Mouse (Mus musculus) stomach, embryonic 15.5 days (tissue): ENCODE measurements around the gene Ofcc1. TPM values are rescaled to one million over a fixed set of nuclear protein-coding genes. Genes with fewer than 3 reads are reported as not detected.
A peak's percentile ranks its signal among the peaks of the same experiment; 100 is the strongest.

Source experiments
- ATAC-seq: fragments of 200-750 bp; cut with Nextera tagmentation; 2 replicates; pipeline ENCODE4 v1.8.0; 2017; ENCODE audit warnings: low read depth, moderate number of reproducible peaks, moderate TSS enrichment; ENCODE audit not compliant: insufficient read depth, low FRiP score
- H3K27ac ChIP-seq: fragments of 300-500 bp; sonication (generic); 2 replicates; pipeline ENCODE4 v1.5.1; 2015; ENCODE audit warnings: mild to moderate bottlenecking, inconsistent platforms
- H3K27me3 ChIP-seq: fragments of 300-500 bp; sonication (generic); replicated peaks from 2 replicates; pipeline ENCODE4 v1.6.1; 2015; ENCODE audit warnings: inconsistent platforms
- H3K36me3 ChIP-seq: fragments of 300-500 bp; sonication (generic); 2 replicates; pipeline ENCODE4 v1.6.1; 2015; ENCODE audit warnings: inconsistent platforms
- H3K4me1 ChIP-seq: fragments of 300-500 bp; sonication (generic); 2 replicates; pipeline ENCODE4 v1.6.1; 2015; ENCODE audit warnings: inconsistent platforms
- H3K4me2 ChIP-seq: fragments of 300-500 bp; sonication (generic); 2 replicates; pipeline ENCODE4 v1.6.1; 2015; ENCODE audit warnings: mild to moderate bottlenecking, inconsistent platforms
- H3K4me3 ChIP-seq: fragments of 300-500 bp; sonication (generic); replicated peaks from 2 replicates; pipeline ENCODE4 v1.5.1; 2015; ENCODE audit warnings: inconsistent platforms
- H3K9ac ChIP-seq: fragments of 300-500 bp; sonication (generic); 2 replicates; pipeline ENCODE4 v1.6.1; 2015; ENCODE audit warnings: inconsistent platforms
- H3K9me3 ChIP-seq: fragments of 300-500 bp; sonication (generic); 2 replicates; pipeline ENCODE4 v1.6.1; 2016; ENCODE audit warnings: inconsistent platforms
- WGBS: fragments of 180-500 bp; shearing (Covaris S2); methylation state at CpG from one replicate; pipeline ENCODE4 v1.1.7; 2015; 5-methylcytosine and 5-hydroxymethylcytosine counted together
- polyA plus RNA-seq: library from polyadenylated mRNA; unstranded; fragments of >200 nt; fragmentation: Nextera tagmentation; extraction: Ambion mirVana; gene quantifications from 2 replicates; pipeline ENCODE4 v1.2.1, GENCODE M21; 2015

Ofcc1 gene
- polyA plus RNA-seq, 1 experiment from 2014 or later: not detected

DNA sequence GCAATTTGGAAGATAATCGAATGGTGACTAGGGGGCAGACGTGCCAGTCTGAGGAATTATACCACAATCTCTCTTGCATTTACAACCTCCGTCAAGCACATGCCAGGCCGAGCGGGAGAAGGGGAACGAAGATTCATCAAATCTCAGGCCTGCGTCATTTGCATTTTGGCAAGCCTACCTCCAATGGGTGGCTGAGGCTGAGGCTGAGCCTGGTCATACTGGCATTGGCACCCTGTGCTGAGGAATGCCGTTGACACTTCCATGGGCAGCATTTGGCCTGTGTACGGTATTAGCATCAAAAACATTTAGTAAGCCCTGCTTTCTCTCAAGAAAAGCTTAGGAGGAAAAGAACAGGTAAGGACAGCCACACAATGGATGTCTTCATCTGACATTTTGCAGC lies 152.9 kb downstream of the Ofcc1 start:
- H3K4me3 ChIP-seq: no peak overlapping the region

DNA sequence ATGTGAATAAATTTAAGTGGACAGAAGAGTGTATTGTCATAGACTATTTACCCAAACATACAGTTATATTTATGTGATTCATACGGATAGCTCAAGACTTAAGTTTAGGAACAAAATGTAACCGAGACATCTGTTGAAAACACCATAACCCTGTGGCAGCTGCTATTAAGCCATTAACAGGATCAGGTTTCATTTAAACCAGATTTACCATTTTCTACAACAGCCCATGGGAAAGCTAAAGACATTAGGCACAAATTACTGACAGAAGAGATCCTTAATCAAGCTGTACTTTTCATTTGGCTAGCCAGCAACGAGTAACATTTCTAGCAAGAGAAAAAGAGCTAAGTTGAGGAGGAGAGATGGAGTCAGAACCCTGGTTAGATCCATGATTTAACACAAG lies 179.5 kb downstream of the Ofcc1 start:
- Histone ChIP-seq H3K36me3 (no peaks in the 10 kb centered on the region), H3K4me1 (no peaks in the 10 kb centered on the region), H3K4me3 (no peak overlapping the region), H3K27ac (no peak overlapping the region), H3K9me3 (no peaks in the 10 kb centered on the region), H3K27me3 (no peaks in the 10 kb centered on the region), H3K4me2 (no peak overlapping the region), H3K9ac (no peak overlapping the region)
- no peak for ATAC-seq
- 60% methylated on average over 3 of the region's 3 CpGs for WGBS

More for the DNA sequence above, 152.9 kb downstream of the Ofcc1 start:
- ATAC-seq: no peak
- no peak overlapping the region for H3K4me2 ChIP-seq
- H3K9ac ChIP-seq: no peak overlapping the region
- H3K36me3 ChIP-seq: no peaks in the 10 kb centered on the region
- H3K27me3 ChIP-seq: no peaks in the 10 kb centered on the region
- no peaks in the 10 kb centered on the region for H3K4me1 ChIP-seq
- H3K27ac ChIP-seq: no peak overlapping the region
- no peaks in the 10 kb centered on the region for H3K9me3 ChIP-seq
- WGBS: 74% methylated on average over 9 of the region's 9 CpGs

DNA sequence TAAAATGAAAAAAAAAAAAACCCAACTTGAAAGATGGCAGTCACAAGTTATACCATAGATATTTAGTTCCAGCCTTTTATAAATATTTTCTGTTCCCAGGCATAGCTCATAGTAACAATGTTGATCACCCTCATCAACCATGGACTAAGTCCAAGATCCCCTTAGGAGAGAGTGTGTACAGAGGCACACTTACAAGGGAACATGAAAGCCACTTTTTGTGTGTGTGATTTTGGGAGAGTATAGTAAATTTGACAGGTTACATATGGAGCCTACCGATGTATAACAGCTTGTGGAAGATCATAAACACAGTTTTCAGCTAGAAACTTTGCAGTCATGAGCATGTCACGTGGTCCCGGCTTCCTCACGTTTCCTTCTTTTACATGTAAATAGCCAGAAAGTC lies 189.5 kb downstream of the Ofcc1 start:
- no peaks in the 10 kb centered on the region for H3K36me3 ChIP-seq
- H3K4me3 ChIP-seq: no peak overlapping the region
- H3K4me2 ChIP-seq: no peak overlapping the region
- H3K4me1 ChIP-seq: no peaks in the 10 kb centered on the region
- H3K9me3 ChIP-seq: no peaks in the 10 kb centered on the region
- no peak overlapping the region for H3K27ac ChIP-seq
- WGBS: 57% methylated on average over 4 of the region's 4 CpGs
- ATAC-seq: no peak
- no peaks in the 10 kb centered on the region for H3K27me3 ChIP-seq
- H3K9ac ChIP-seq: no peak overlapping the region

DNA sequence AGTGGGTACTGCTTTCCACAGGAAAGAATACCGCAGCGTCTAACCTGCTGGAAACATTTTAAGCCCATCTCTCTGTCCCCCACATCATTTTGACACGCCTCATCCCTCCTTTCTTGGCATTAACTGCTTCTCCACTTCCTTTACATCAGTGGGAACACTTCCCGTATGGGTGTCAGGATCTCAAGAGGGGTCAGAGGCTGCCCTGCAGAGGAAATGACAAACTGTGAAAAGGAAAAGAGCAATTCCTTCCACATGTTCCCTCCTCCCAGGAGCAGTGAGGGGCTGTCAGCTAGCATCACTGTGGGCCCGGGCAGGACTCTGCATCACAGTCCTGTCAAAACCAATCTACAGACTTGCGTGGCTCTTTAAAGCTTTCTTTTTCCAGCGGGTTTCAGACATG lies 193.4 kb downstream of the Ofcc1 start:
- H3K4me1 ChIP-seq: no peaks in the 10 kb centered on the region
- WGBS: 49% methylated on average over 7 of the region's 7 CpGs
- no peak overlapping the region for H3K4me2 ChIP-seq
- ATAC-seq: no peak
- no peaks in the 10 kb centered on the region for H3K9me3 ChIP-seq
- no peak overlapping the region for H3K27ac ChIP-seq
- H3K36me3 ChIP-seq: no peaks in the 10 kb centered on the region
- H3K9ac ChIP-seq: no peak overlapping the region
- H3K27me3 ChIP-seq: no peaks in the 10 kb centered on the region
- no peak overlapping the region for H3K4me3 ChIP-seq

DNA sequence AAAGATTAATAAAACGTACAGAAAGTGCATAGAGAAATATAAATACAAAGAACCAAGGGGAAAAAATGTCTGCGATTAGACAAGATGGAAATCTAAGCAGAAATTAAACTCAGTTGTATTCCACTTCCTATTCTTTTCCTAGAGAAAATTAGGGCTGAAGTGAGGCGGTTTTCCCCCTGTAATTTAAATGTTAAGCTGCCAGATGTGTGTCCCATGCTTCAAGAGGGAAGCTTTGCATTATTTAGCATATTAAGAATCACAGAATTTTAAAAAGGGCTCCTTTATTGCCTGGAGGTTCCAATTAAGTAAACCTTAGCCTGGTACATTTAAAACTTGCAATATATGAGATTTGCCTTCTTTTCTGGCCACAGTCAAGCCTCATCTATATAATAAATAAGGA lies 205.8 kb downstream of the Ofcc1 start:
- Histone ChIP-seq H3K36me3 (no peaks in the 10 kb centered on the region), H3K4me3 (no peak overlapping the region), H3K9ac (no peak overlapping the region), H3K4me2 (no peak overlapping the region), H3K27me3 (no peaks in the 10 kb centered on the region), H3K27ac (no peak overlapping the region), H3K9me3 (no peaks in the 10 kb centered on the region), H3K4me1 (no peaks in the 10 kb centered on the region)
- ATAC-seq: no peak
- WGBS: 52% methylated on average over 3 of the region's 3 CpGs

DNA sequence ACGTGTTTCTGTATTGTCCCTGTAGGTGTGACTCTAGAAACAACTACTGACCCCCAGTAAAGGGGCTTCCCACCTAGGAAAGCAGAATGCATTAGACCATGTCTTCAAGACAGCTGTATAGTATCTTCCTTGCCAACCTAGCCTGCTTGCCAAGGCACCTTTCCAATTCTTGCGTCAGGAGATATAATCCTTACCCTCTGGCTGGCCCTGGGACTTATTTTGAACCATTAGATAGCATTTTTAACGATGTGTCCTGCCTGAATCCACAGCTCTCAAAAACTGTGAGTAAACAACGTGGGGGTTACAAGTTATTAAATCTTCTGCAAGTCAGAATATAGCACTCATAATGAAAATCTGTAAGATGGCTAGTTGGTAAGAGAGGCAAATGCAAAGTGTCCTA lies 221.3 kb downstream of the Ofcc1 start:
- 78% methylated on average over 4 of the region's 4 CpGs for WGBS
- no peaks in the 10 kb centered on the region for H3K9me3 ChIP-seq
- no peak for ATAC-seq
- no peak overlapping the region for H3K4me3 ChIP-seq
- H3K4me2 ChIP-seq: no peak overlapping the region
- no peaks in the 10 kb centered on the region for H3K27me3 ChIP-seq
- H3K27ac ChIP-seq: no peak overlapping the region
- H3K36me3 ChIP-seq: no peaks in the 10 kb centered on the region
- H3K9ac ChIP-seq: no peak overlapping the region
- H3K4me1 ChIP-seq: no peaks in the 10 kb centered on the region

DNA sequence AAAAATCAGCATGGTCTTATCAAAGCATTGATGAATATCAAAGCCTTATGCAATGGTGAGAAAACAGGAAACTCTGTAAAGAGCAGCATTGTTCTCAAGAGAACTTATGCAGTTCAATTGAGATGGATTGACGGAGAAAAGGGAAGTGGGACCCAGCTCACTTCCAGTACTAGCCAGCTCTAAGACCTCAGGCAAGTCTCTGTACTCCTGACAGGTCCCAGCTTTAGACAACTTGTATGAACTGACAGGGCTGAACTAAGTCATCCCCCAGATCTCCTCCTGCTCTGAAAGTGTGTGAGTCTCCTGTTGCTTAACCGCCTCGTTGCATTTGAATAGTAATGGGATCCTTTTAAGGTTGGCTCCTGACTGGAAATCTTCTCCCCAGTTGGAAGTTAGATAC lies 225.2 kb downstream of the Ofcc1 start:
- Histone ChIP-seq H3K27me3 (no peaks in the 10 kb centered on the region), H3K4me3 (no peak overlapping the region), H3K4me1 (no peaks in the 10 kb centered on the region), H3K4me2 (0 out of 2 replicates have a peak overlapping the region, but pooled peaks have one; percentile 27), H3K36me3 (no peaks in the 10 kb centered on the region), H3K9me3 (no peaks in the 10 kb centered on the region), H3K27ac (no peak overlapping the region), H3K9ac (no peak overlapping the region)
- 35% methylated on average over 3 of the region's 3 CpGs for WGBS
- ATAC-seq: no peak

DNA sequence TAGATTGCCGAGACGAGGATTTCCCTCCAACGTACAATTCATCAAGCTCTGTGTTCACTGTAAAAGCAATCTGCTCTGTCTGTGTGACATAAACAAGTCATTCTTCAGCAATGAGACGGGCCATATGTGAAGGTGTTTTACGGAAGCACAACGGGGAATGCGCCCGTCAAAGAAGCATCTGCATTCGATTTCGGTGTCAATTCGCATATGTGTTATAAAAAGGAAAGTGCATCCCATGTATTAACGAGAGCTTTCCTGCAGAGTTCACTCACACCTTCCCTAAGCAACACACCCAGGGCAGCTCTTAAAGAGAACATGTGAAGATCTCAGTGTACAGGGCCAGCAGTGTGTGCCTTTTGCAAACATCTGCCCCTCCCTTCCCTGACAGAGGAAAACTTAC lies 225.6 kb downstream of the Ofcc1 start:
- H3K9me3 ChIP-seq: no peaks in the 10 kb centered on the region
- no peak overlapping the region for H3K9ac ChIP-seq
- no peaks in the 10 kb centered on the region for H3K4me1 ChIP-seq
- no peak for ATAC-seq
- H3K4me2 ChIP-seq: peak overlapping the region; percentile 27; the same call in 1 of the 2 replicates
- 34% methylated on average over 12 of the region's 12 CpGs for WGBS
- H3K27me3 ChIP-seq: no peaks in the 10 kb centered on the region
- H3K4me3 ChIP-seq: no peak overlapping the region
- no peaks in the 10 kb centered on the region for H3K36me3 ChIP-seq
- H3K27ac ChIP-seq: no peak overlapping the region

DNA sequence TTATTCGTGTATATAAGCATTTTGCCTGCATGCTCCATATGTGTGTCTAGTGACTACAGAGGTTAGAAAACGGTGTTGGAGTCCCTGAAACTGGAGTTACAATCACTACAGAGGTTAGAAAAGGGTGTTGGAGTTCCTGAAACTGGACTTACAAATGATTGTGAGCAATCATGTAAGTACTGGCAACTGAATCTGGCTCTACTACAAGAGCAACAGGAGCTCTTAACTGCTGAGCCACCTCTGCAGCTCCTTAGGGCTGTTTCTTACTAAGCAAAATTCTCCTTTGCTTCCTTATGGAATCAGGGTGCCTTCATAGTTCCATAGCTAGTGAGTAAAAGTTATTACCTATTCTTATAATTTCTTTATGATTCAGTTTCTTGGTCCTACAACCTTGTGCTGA lies 237.4 kb downstream of the Ofcc1 start:
- no peaks in the 10 kb centered on the region for H3K36me3 ChIP-seq
- H3K4me1 ChIP-seq: no peaks in the 10 kb centered on the region
- H3K4me3 ChIP-seq: no peak overlapping the region
- ATAC-seq: no peak
- no peaks in the 10 kb centered on the region for H3K9me3 ChIP-seq
- H3K9ac ChIP-seq: no peak overlapping the region
- WGBS: 77% methylated on average over 2 of the region's 2 CpGs
- no peak overlapping the region for H3K27ac ChIP-seq
- H3K27me3 ChIP-seq: no peaks in the 10 kb centered on the region
- H3K4me2 ChIP-seq: no peak overlapping the region

DNA sequence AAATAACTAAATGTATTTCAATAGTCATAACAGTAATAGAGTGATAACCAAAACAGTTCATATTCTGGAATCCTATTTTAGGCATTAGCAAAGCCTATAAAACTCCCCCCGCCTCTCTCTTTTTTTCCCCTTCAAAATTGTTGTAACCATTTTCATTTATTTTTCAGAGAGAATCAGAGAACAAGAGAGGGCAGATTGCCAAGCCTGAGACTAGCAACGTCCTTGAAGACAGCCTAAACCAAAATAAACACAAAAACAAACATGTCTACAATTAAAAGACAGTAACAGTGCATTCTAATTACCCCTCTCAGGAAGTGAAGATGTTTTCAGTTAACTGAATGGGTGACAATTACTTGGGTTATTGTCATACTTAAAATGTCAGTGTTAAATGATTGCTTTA lies 248.9 kb downstream of the Ofcc1 start:
- Histone ChIP-seq H3K36me3 (no peaks in the 10 kb centered on the region), H3K9me3 (no peaks in the 10 kb centered on the region), H3K9ac (no peak overlapping the region), H3K4me2 (no peak overlapping the region), H3K4me3 (no peak overlapping the region), H3K4me1 (no peaks in the 10 kb centered on the region), H3K27me3 (no peaks in the 10 kb centered on the region), H3K27ac (no peak overlapping the region)
- 50% methylated on average over 2 of the region's 2 CpGs for WGBS
- ATAC-seq: no peak

DNA sequence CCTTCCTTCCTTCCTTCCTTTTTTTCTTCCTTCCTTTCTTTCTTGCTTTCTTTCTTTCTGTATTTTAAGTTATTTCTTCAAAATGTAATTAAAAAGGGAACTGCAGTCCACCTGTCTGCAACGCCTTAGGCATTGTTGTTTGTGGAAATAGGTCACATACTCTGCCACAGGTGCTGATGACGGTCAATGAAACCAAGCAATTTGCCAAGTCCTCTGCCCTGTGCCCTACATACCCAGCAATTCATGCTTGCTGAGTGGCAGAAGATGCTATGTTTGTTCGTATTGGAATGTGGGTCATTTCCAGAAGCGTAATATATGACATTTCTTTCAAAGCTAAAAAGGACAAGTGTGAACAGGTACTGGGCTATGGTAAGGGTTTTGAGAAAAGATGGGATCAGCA lies 285.0 kb downstream of the Ofcc1 start:
- Histone ChIP-seq H3K4me1 (no peaks in the 10 kb centered on the region), H3K4me3 (no peak overlapping the region), H3K36me3 (no peaks in the 10 kb centered on the region), H3K9me3 (no peaks in the 10 kb centered on the region), H3K27ac (no peak overlapping the region), H3K4me2 (no peak overlapping the region), H3K9ac (no peak overlapping the region), H3K27me3 (no peaks in the 10 kb centered on the region)
- 90% methylated on average over 4 of the region's 4 CpGs for WGBS
- ATAC-seq: no peak

DNA sequence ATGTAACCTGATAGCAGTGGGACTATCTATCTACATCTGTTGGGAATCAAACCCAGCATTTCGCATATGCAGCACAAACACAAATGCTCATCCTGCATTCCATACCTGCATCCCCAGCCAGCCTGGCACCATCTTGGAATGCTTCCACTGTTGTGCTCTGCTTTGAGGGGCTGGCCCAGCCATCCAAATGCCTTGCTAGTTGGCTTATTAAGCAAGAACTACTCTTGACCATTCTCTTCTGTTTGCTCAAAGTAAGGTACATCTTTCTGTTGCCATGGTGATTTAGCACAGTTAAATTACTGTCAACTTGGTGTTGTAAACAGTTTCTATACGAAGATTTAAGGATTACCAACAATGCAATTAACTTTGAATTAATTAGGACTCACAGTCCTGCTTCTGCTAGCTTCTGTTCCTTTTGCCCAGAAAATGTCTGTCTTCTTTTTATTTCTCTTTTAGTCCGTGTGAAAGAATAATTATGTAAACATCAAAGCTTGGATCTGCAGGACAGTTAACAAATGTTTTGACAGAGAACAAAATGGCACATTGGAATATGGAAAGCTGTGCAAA lies 286.3 kb downstream of the Ofcc1 start:
- no peak overlapping the region for H3K4me3 ChIP-seq
- no peak overlapping the region for H3K4me2 ChIP-seq
- no peaks in the 10 kb centered on the region for H3K27me3 ChIP-seq
- no peak for ATAC-seq
- H3K9me3 ChIP-seq: no peaks in the 10 kb centered on the region
- no peaks in the 10 kb centered on the region for H3K4me1 ChIP-seq
- H3K9ac ChIP-seq: no peak overlapping the region
- no peak overlapping the region for H3K27ac ChIP-seq
- WGBS: 46% methylated on average over 3 of the region's 3 CpGs
- H3K36me3 ChIP-seq: no peaks in the 10 kb centered on the region

DNA sequence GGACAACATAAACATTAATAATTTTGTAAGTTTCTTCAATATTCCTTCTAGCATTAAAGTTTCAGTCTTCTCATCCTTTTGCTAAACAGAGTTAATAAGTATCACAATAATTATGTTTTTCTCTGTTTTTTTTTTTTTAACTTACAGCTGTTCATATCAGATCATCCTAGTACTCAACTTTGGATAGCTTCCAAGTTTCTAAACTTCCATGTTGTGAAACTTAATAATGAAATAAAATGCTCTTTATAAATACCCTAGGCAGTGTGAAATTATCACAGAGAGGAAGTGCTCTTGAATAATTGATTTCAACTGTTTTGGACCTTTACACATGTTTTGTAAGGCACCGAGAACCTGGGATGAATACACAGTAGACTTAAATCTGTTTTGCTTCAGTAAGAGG lies 291.2 kb downstream of the Ofcc1 start:
- H3K4me3 ChIP-seq: no peak overlapping the region
- no peak for ATAC-seq
- H3K4me2 ChIP-seq: no peak overlapping the region
- no peaks in the 10 kb centered on the region for H3K4me1 ChIP-seq
- WGBS: 74% methylated on average over 1 of the region's 1 CpGs
- no peak overlapping the region for H3K27ac ChIP-seq
- no peaks in the 10 kb centered on the region for H3K27me3 ChIP-seq
- H3K9ac ChIP-seq: no peak overlapping the region
- no peaks in the 10 kb centered on the region for H3K9me3 ChIP-seq
- no peaks in the 10 kb centered on the region for H3K36me3 ChIP-seq
